Mouse (Mus musculus) kidney, adult 2 months (tissue): ENCODE results near the gene Fcrl5. TPM values are rescaled to one million over a fixed set of nuclear protein-coding genes. Genes with fewer than 3 reads are reported as not detected.
"Not testable (repeated sequence)": the region's sequence is repeated elsewhere in the genome, so short reads cannot be mapped to it uniquely, and the experiment has no call there.

Source experiments
- DNase-seq: peaks from one replicate; pipeline ENCODE4 v3.0.0; 2021
- H3K27ac ChIP-seq: fragments of 200-500 bp; 2 replicates; pipeline ENCODE4 v1.5.1; 2012; ENCODE audit warnings: low read depth, low read length, control low read depth, inconsistent platforms; ENCODE audit not compliant: insufficient read depth
- H3K27me3 ChIP-seq: fragments of 200-500 bp; replicated peaks from 2 replicates; pipeline ENCODE4 v1.6.1; 2012; ENCODE audit warnings: mild to moderate bottlenecking, moderate library complexity, low read length, inconsistent platforms; ENCODE audit not compliant: control insufficient read depth, insufficient read depth
- H3K36me3 ChIP-seq: fragments of 200-500 bp; 2 replicates; pipeline ENCODE4 v1.6.1; 2012; ENCODE audit warnings: mild to moderate bottlenecking, moderate library complexity, low read length, inconsistent platforms; ENCODE audit not compliant: control insufficient read depth, insufficient read depth
- H3K4me1 ChIP-seq: fragments of 200-500 bp; 2 replicates; pipeline ENCODE4 v1.6.1; 2011; ENCODE audit warnings: low read length; ENCODE audit not compliant: control insufficient read depth, insufficient read depth
- H3K4me3 ChIP-seq: fragments of 200-500 bp; 2 replicates; pipeline ENCODE4 v1.5.1; 2011; ENCODE audit warnings: mild to moderate bottlenecking, low read depth, low read length, control low read depth; ENCODE audit not compliant: insufficient read depth
- CTCF ChIP-seq: fragments of 200-500 bp; conservative IDR thresholded peaks from 2 replicates; pipeline ENCODE4 v1.5.1; 2011; ENCODE audit warnings: low read depth, mild to moderate bottlenecking, control low read depth, low read length, moderate library complexity, mixed read lengths; ENCODE audit not compliant: insufficient read depth, insufficient read length
- POLR2A ChIP-seq: fragments of 200-500 bp; IDR thresholded peaks from one replicate; pipeline ENCODE4 v1.6.1; 2011; ENCODE audit warnings: low read depth, low read length, control low read depth
- WGBS: fragments of 180-500 bp; shearing (Covaris S2); methylation state at CpG from one replicate; pipeline ENCODE4 v1.1.7; 2018; 5-methylcytosine and 5-hydroxymethylcytosine counted together
- polyA plus RNA-seq: library from polyadenylated mRNA; depleted of rRNA; stranded (reverse); fragments of >200 nt; gene quantifications from 2 replicates; pipeline ENCODE4 v1.2.3, GENCODE M21; 2012

Gene Fcrl5
- polyA plus RNA-seq, 1 experiment = 0.09 TPM

DNA sequence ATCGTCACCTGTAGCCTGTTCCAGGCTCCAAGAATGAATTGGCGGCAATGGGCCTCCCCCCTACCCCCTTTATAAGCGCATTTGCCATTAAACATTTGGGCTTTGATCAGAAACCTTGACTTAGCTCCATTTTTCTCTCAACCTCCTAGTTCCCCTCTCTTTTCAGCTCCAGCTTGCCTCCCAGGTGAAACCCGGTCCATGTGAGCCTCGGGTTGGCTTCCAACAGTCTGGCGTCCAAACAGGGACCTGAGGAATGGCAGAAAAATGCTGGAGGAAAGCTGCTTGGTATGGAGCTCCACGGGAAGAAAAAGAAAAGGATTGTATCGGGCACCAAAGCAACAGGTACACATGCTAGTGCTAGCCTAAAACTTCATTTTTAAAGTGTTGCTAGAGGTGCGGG lies 31.8 kb downstream of the Fcrl5 start:
- H3K27ac ChIP-seq = no peak overlapping the region
- 89% methylated on average over 9 of the region's 9 CpGs for WGBS
- no peak overlapping the region for H3K4me3 ChIP-seq
- TF ChIP-seq CTCF (no peak), POLR2A (no peak)
- H3K27me3 ChIP-seq = no peaks in the 10 kb centered on the region
- DNase-seq = no peak
- H3K4me1 ChIP-seq = no peaks in the 10 kb centered on the region
- H3K36me3 ChIP-seq = no peaks in the 10 kb centered on the region

- 83% methylated on average over 3 of the region's 3 CpGs for WGBS
- H3K27ac ChIP-seq, H3K4me3 ChIP-seq, DNase-seq, H3K27me3 ChIP-seq, H3K4me1 ChIP-seq, H3K36me3 ChIP-seq: not testable (repeated sequence)
Observed at GRCm38 (mm10) chr3:87477948-87478347, 42.4 kb downstream of the Fcrl5 start.

GRCm38 (mm10) chr3:87478596-87478995 lies 43.0 kb downstream of the Fcrl5 start:
- H3K36me3 ChIP-seq, H3K27ac ChIP-seq, H3K4me1 ChIP-seq, H3K27me3 ChIP-seq, H3K4me3 ChIP-seq, DNase-seq: not testable (repeated sequence)
- 88% methylated on average over 6 of the region's 6 CpGs for WGBS

DNA sequence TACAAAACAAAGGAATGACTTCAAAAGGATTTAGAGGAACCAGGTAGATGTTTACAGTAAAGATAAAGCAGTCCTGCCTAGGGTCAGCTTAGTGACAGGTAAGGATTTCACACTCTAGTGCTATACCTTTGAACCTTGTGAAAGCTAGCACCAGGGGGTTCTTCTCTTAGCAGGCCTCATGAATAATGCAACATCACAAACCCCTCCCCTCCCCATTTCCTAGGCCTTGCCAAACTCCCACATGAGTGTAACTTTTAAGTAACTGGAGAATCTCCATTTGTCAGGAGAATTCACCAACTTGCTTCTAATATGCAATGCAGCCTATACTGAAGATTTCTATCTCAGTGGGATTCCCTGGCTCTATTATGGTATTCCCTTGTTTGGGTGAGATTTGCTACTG lies 43.7 kb downstream of the Fcrl5 start:
- H3K36me3 ChIP-seq, H3K27me3 ChIP-seq, H3K27ac ChIP-seq, H3K4me1 ChIP-seq, DNase-seq, H3K4me3 ChIP-seq: not testable (repeated sequence)

- 55% methylated on average over 4 of the region's 4 CpGs for WGBS
- no peak for TF ChIP-seq CTCF
- Histone ChIP-seq H3K4me3 (no peak overlapping the region), H3K36me3 (no peaks in the 10 kb centered on the region), H3K4me1 (no peaks in the 10 kb centered on the region), H3K27ac (no peak overlapping the region), H3K27me3 (no peaks in the 10 kb centered on the region)
- DNase-seq = no peak
Observed at GRCm38 (mm10) chr3:87487392-87487791, 51.8 kb downstream of the Fcrl5 start.

- 64% methylated on average over 2 of the region's 2 CpGs for WGBS
- no peak for DNase-seq
- H3K36me3 ChIP-seq = no peaks in the 10 kb centered on the region
- TF ChIP-seq CTCF (no peak), POLR2A (no peak)
- H3K4me3 ChIP-seq = no peak overlapping the region
- H3K27me3 ChIP-seq = no peaks in the 10 kb centered on the region
- no peak overlapping the region for H3K27ac ChIP-seq
- H3K4me1 ChIP-seq = no peaks in the 10 kb centered on the region
Observed at GRCm38 (mm10) chr3:87487911-87488310, 52.3 kb downstream of the Fcrl5 start.

DNA sequence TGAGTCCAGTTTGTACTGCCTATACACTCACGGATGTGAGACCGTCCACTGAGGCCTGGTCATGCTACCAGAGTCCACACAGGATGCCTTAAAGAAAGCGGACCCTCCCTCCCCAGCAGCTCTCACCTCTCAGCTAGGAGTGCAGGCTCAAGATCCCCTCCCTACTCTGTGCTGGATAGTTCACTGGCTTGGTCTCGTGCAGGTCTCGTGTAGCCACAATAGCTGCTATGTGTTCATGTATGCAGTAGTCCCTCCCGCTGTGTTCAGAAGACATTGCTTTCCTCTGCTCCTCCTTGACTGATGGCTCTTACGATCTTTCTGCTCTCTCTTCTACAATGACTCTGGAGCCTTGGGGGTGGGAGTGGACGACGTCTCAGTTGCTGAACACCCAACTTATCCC lies 62.7 kb downstream of the Fcrl5 start:
- no peak overlapping the region for H3K4me3 ChIP-seq
- H3K4me1 ChIP-seq = no peaks in the 10 kb centered on the region
- TF ChIP-seq POLR2A = no peak
- no peak for TF ChIP-seq CTCF
- H3K27ac ChIP-seq = no peak overlapping the region
- H3K36me3 ChIP-seq = no peaks in the 10 kb centered on the region
- no peak for DNase-seq
- WGBS = 77% methylated on average over 9 of the region's 9 CpGs
- H3K27me3 ChIP-seq = no peaks in the 10 kb centered on the region

DNA sequence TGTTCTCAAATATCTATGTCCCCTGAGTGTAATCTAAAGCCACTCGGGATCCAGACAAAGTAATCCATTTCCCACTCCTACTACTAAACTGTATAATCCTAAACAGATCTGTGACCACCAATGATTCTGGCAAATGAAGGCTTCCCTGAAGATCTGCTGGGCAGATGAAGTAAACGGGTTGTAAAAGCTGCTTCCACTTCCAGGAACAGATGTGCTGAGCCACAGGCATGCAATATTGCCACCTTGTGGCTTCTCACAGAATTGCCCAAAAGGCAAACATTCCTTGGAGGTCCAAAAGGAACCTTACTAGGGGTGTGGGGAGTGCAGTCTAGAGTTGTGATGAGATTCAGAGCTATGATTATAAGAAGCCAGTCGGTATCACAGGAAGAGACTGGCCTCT lies 63.5 kb downstream of the Fcrl5 start:
- no peaks in the 10 kb centered on the region for H3K27me3 ChIP-seq
- peak; percentile 70 for DNase-seq
- H3K4me3 ChIP-seq = no peak overlapping the region

More for the DNA sequence above, 63.5 kb downstream of the Fcrl5 start:
- H3K4me1 ChIP-seq = no peaks in the 10 kb centered on the region
- H3K36me3 ChIP-seq = no peaks in the 10 kb centered on the region
- TF ChIP-seq POLR2A = no peak
- peak; percentile 92 for TF ChIP-seq CTCF
- no peak overlapping the region for H3K27ac ChIP-seq
- WGBS = 9% methylated on average over 3 of the region's 3 CpGs
